9 mouse cellular contexts compared by ENCODE assay signal in genomic region chr2:131498219-131498618, GRCm38 (mm10). TPM values are rescaled to one million over a fixed set of nuclear protein-coding genes. Genes with fewer than 3 reads are reported as not detected.
DNase-seq lines count a peak whose midpoint lies in the region; ATAC-seq and TF ChIP-seq lines count a peak whose summit lies in the region.
"Had no signal": no experiment of that assay in that cellular context is flagged by ENCODE, and none has a peak within 500 bp of the region (broad histone marks: within the 10 kb centered on the region; RNA-seq: fewer than 3 reads in every experiment).

No protein-coding gene starts in this region.

- no peak overlapping the region for H3K4me3 ChIP-seq in cerebellum, adult 2 months (replicated peaks; ENCODE audit: insufficient read depth, low read depth, low read length)
- no peak overlapping the region for H3K4me3 ChIP-seq in cortical plate, adult 2 months (ENCODE audit: insufficient read depth, low read length)
- H3K4me3 ChIP-seq in forebrain, embryonic 12.5 days (replicated peaks): no peak overlapping the region
- H3K4me3 ChIP-seq: neural tube, embryonic 12.5 days had no signal

- H3K27ac ChIP-seq in cerebellum, adult 2 months (ENCODE audit: insufficient read depth, low read length): no peak overlapping the region
- 0 out of 2 replicates have a peak overlapping the region, but pooled peaks have one; percentile 33 for H3K27ac ChIP-seq in cortical plate, adult 2 months (ENCODE audit: insufficient read depth, low read length)
- no peak overlapping the region for H3K27ac ChIP-seq in forebrain, embryonic 12.5 days
- H3K27ac ChIP-seq: neural tube, embryonic 12.5 days had no signal

- intact Hi-C loops in left cerebral cortex, postnatal 4 days (cut with DNase I): loop anchor here (10.0 kb wide), 1 partner anchor 233 kb away; the partner anchor contains the start of gene Pank2
- intact Hi-C loops in heart, postnatal 36 days (cut with DNase I): loop anchor here (5.0 kb wide), 1 partner anchor 36 kb away; no protein-coding TSS in a partner anchor

- H3K9ac ChIP-seq in forebrain, embryonic 12.5 days: no peak overlapping the region
- H3K9ac ChIP-seq: neural tube, embryonic 12.5 days had no signal

- H3K4me1 ChIP-seq in cerebellum, adult 2 months (ENCODE audit: control insufficient read depth, insufficient read depth, low read length): peaks cover 28% of the 10 kb centered on the region
- H3K4me1 ChIP-seq in cortical plate, adult 2 months (ENCODE audit: control insufficient read depth, insufficient read depth, low read length): peaks cover 12% of the 10 kb centered on the region
- peaks cover 32% of the 10 kb centered on the region for H3K4me1 ChIP-seq in forebrain, embryonic 12.5 days

- H3K36me3 ChIP-seq in forebrain, embryonic 12.5 days (replicated peaks): no peaks in the 10 kb centered on the region
- H3K36me3 ChIP-seq: neural tube, embryonic 12.5 days had no signal

- DNase-seq in left cerebral cortex, postnatal 4 days: peak; percentile 69
- no peak for DNase-seq in left cerebral cortex, adult 9 months (ENCODE audit: low spot score in 2 of 2)
- DNase-seq in cerebellum, adult 2 months: peak; percentile 63 to 72
- DNase-seq in heart, postnatal 36 days: peak; percentile 55 to 59
- DNase-seq in retina, embryonic 14.5 days (ENCODE audit: low spot score): no peak

- no peak for TF ChIP-seq CTCF in cerebellum, adult 2 months (IDR thresholded peaks at IDR 0.05; ENCODE audit: borderline replicate concordance, insufficient read depth, low read depth, low read length)
- TF ChIP-seq CTCF in cortical plate, adult 2 months (IDR thresholded peaks at IDR 0.05; ENCODE audit: extremely low read depth, insufficient read depth, low read length): no peak

- no peaks in the 10 kb centered on the region for H3K9me3 ChIP-seq in forebrain, embryonic 12.5 days
- H3K9me3 ChIP-seq: neural tube, embryonic 12.5 days had no signal

- 17% methylated on average over 7 of the region's 7 CpGs for WGBS in cerebellum, adult 2 months
- WGBS in forebrain, embryonic 12.5 days: 74% methylated on average over 7 of the region's 7 CpGs

- no peak overlapping the region for H3K4me2 ChIP-seq in forebrain, embryonic 12.5 days
- H3K4me2 ChIP-seq: neural tube, embryonic 12.5 days had no signal

- no peak for TF ChIP-seq POLR2A in cerebellum, adult 2 months (IDR thresholded peaks at IDR 0.05; ENCODE audit: borderline replicate concordance, insufficient read depth, low read length)
- TF ChIP-seq POLR2A in cortical plate, adult 2 months (IDR thresholded peaks at IDR 0.05; ENCODE audit: extremely low read depth, insufficient read depth, low read length): no peak

- no peak for ATAC-seq in forebrain, embryonic 12.5 days (ENCODE audit: low FRiP score)
- ATAC-seq in erythroid progenitor cell, adult 5-6 weeks (replicated peaks; ENCODE audit: low FRiP score, poor library complexity, severe bottlenecking): no peak

- no peaks in the 10 kb centered on the region for H3K27me3 ChIP-seq in cerebellum, adult 2 months (ENCODE audit: control insufficient read depth, insufficient read depth, low read length)
- no peaks in the 10 kb centered on the region for H3K27me3 ChIP-seq in forebrain, embryonic 12.5 days
- H3K27me3 ChIP-seq: neural tube, embryonic 12.5 days had no signal

RNA-seq across cellular contexts. Expression of gene Smox, which starts 6.9 kb away (rescaled TPM):
- total RNA-seq in left cerebral cortex, postnatal 4 days (2021): 10 to 100 TPM; 48.4 to 52.8 TPM
- 93.0 and 93.4 TPM in 2 replicates for polyA plus RNA-seq in cerebellum, adult 2 months (2012; rRNA removed)
- polyA plus RNA-seq in cortical plate, adult 2 months (2012; rRNA removed): 61.1 and 63.4 TPM in 2 replicates
- total RNA-seq in heart, postnatal 36 days (2021): 10 to 100 TPM; 21.4 to 22.2 TPM
- 46.2 and 49.5 TPM in 2 replicates for polyA plus RNA-seq in forebrain, embryonic 12.5 days (2016; fragmentation: Nextera tagmentation; extraction: Ambion mirVana)
- total RNA-seq in erythroid progenitor cell, adult 5-6 weeks (2015; ENCODE audit: low replicate concordance): 207 and 218 TPM in 2 replicates
- total RNA-seq in erythroid progenitor cell, adult 5-6 weeks (2017; ENCODE audit: low replicate concordance): 251 and 312 TPM in 2 replicates

Comparison
In these comparisons a context has a peak if more than half of its experiments do, and no peak if none do; other contexts are left out.
1. DNase-seq: peak in left cerebral cortex, postnatal 4 days (single experiment), cerebellum, adult 2 months (2 of 2) and heart, postnatal 36 days (2 of 2); none in left cerebral cortex, adult 9 months (0 of 2) and retina, embryonic 14.5 days (single experiment).